Mouse (Mus musculus): ENCODE results near the gene Tbr1. TPM values are rescaled to one million over a fixed set of nuclear protein-coding genes. Genes with fewer than 3 reads are reported as not detected.

Gene Tbr1
- polyA plus RNA-seq, 1 experiment from 2014 or later = 0.04 TPM

Small RNA genes within 50 kb of the gene (microRNA-seq; reads per million reads assigned to microRNA genes)
- gene Gm22403 = not detected

Other genes with a start within 250 kb of the Tbr1 start
- gene Tank, start 224.3 kb upstream of the Tbr1 start, polyA plus RNA-seq (2014; fragmentation: Nextera tagmentation; extraction: Ambion mirVana) = 30.7 and 32.0 TPM in 2 replicates
- gene Psmd14, start 91.2 kb upstream of the Tbr1 start, polyA plus RNA-seq (2014; fragmentation: Nextera tagmentation; extraction: Ambion mirVana) = 193 and 195 TPM in 2 replicates
- gene Slc4a10, start 243.5 kb downstream of the Tbr1 start, polyA plus RNA-seq (2014; fragmentation: Nextera tagmentation; extraction: Ambion mirVana) = 1.7 and 2.4 TPM in 2 replicates

Data from intestine, embryonic 14.5 days (tissue).